Mouse (Mus musculus): ENCODE measurements around the gene Ccdc122.

- no peak for TF ChIP-seq CTCF (IDR thresholded peaks at IDR 0.05; ENCODE audit: control insufficient read depth, insufficient read depth, insufficient replicate concordance, low read depth, low read length)
- TF ChIP-seq POLR2A (IDR thresholded peaks at IDR 0.05; ENCODE audit: control insufficient read depth, low read depth, low read length), result no peak
Measured at GRCm38 (mm10) chr14:77037832-77038425, 1.4 kb downstream of the Ccdc122 start.
